ENCODE assay signal across 8 mouse cellular contexts in the genomic region with DNA sequence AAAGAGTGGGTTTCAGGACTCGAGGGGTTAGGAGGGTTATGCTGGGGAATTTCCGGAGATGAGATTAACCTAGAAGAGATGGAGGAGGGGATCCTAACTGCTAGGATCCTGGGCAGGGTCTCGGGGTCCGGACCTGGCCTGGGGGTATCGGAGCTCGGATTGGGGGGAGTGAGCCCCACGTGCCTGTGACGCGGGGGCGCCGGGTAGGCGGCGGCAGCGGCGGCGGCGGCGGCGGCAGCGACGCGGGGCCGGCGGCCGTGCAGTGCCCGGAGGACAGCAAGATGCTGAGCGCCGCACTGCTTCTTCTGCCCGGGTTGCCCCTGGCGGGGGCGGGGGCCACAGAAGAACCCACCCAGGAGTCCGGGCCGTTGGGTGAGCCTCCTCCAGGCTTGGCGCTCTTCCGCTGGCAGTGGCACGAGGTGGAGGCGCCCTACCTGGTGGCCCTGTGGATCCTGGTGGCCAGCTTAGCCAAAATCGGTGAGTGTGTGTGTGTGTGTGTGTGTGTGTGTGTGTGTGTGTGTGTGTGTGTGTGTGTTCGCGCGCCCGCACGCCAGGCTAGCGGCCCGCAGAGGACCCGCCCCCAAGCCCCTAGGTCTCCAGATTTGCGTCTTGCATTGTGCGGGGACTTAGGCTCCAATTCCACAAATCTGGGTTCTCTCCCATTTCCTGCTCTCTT. TPM values are rescaled to one million over a fixed set of nuclear protein-coding genes. Genes with fewer than 3 reads are reported as not detected.
DNase-seq lines count a peak whose midpoint lies in the region; ATAC-seq and TF ChIP-seq lines count a peak whose summit lies in the region.

No protein-coding gene starts in this region.

- no peaks in the 10 kb centered on the region for H3K36me3 ChIP-seq in heart, embryonic 13.5 days
- H3K36me3 ChIP-seq in E14TG2a.4 (ENCODE audit: insufficient read depth, low read length): no peaks in the 10 kb centered on the region
- no peaks in the 10 kb centered on the region for H3K36me3 ChIP-seq in heart, postnatal 0 days (replicated peaks; ENCODE audit: control insufficient read depth, insufficient read depth, low read length)
- no peaks in the 10 kb centered on the region for H3K36me3 ChIP-seq in liver, embryonic 16.5 days (ENCODE audit: control insufficient read depth, insufficient read depth)
- H3K36me3 ChIP-seq in stomach, embryonic 15.5 days: no peaks in the 10 kb centered on the region

- peaks cover 23% of the 10 kb centered on the region for H3K27me3 ChIP-seq in heart, embryonic 13.5 days (replicated peaks)
- peaks cover 44% of the 10 kb centered on the region for H3K27me3 ChIP-seq in E14TG2a.4 (ENCODE audit: insufficient read depth, low read length)
- no peaks in the 10 kb centered on the region for H3K27me3 ChIP-seq in heart, postnatal 0 days (ENCODE audit: control insufficient read depth, insufficient read depth, low read length)
- peaks cover 56% of the 10 kb centered on the region for H3K27me3 ChIP-seq in liver, embryonic 16.5 days (ENCODE audit: control insufficient read depth, insufficient read depth, low read depth, low read length)
- 0 out of 2 replicates have a peak, but pooled peaks cover 5% of the 10 kb centered on the region for H3K27me3 ChIP-seq in stomach, embryonic 15.5 days (replicated peaks)

- peak overlapping the region; percentile 85 for H3K9ac ChIP-seq in heart, embryonic 13.5 days
- peak overlapping the region; percentile 47 for H3K9ac ChIP-seq in heart, postnatal 0 days (replicated peaks; ENCODE audit: low read depth, low read length)
- 0 out of 2 replicates have a peak overlapping the region, but pooled peaks have one; percentile 17 for H3K9ac ChIP-seq in liver, embryonic 16.5 days (ENCODE audit: low read depth, low read length)
- peak overlapping the region; percentile 51; the same call in 1 of the 2 replicates for H3K9ac ChIP-seq in stomach, embryonic 15.5 days

- H3K4me2 ChIP-seq in heart, embryonic 13.5 days: peak overlapping the region; percentile 99
- H3K4me2 ChIP-seq in heart, postnatal 0 days (ENCODE audit: low read depth, low read length): peak overlapping the region; percentile 95
- peak overlapping the region; percentile 97 for H3K4me2 ChIP-seq in liver, embryonic 16.5 days (ENCODE audit: low read depth, low read length)
- peak overlapping the region; percentile 96 for H3K4me2 ChIP-seq in stomach, embryonic 15.5 days

- DNase-seq in heart, adult 18-20 months: no peak
- peak; percentile 78 for DNase-seq in cerebellum, adult 9-10 months
- no peak for DNase-seq in heart, postnatal 0 days (ENCODE audit: low spot score)
- DNase-seq in layer of hippocampus, adult 9-11 months: no peak

- TF ChIP-seq EP300 in heart, postnatal 0 days (IDR thresholded peaks at IDR 0.05; ENCODE audit: low read depth): no peak

- H3K27ac ChIP-seq in heart, embryonic 13.5 days (replicated peaks): peak overlapping the region; percentile 16; the same call in 1 of the 2 replicates
- no peak overlapping the region for H3K27ac ChIP-seq in heart, postnatal 0 days (ENCODE audit: low read depth)
- H3K27ac ChIP-seq in liver, embryonic 16.5 days (ENCODE audit: low read length): no peak overlapping the region
- peak overlapping the region; percentile 52; the same call in 1 of the 2 replicates for H3K27ac ChIP-seq in stomach, embryonic 15.5 days

- 4% methylated on average over 31 of the region's 48 CpGs for whole genome bisulfite sequencing in heart, embryonic 13.5 days
- WGBS in heart, postnatal 0 days: 1% methylated on average over 35 of the region's 48 CpGs
- 1% methylated on average over 31 of the region's 48 CpGs for WGBS in liver, embryonic 16.5 days (ENCODE audit: insufficient replicate concordance)
- WGBS in stomach, embryonic 15.5 days: under 1% methylated on average over 43 of the region's 48 CpGs

- no peaks in the 10 kb centered on the region for H3K9me3 ChIP-seq in heart, embryonic 13.5 days
- no peaks in the 10 kb centered on the region for H3K9me3 ChIP-seq in E14TG2a.4 (ENCODE audit: low read length)
- H3K9me3 ChIP-seq in heart, postnatal 0 days (replicated peaks; ENCODE audit: control insufficient read depth, low read length): no peaks in the 10 kb centered on the region
- no peaks in the 10 kb centered on the region for H3K9me3 ChIP-seq in liver, embryonic 16.5 days (replicated peaks; ENCODE audit: control insufficient read depth, low read length)
- no peaks in the 10 kb centered on the region for H3K9me3 ChIP-seq in stomach, embryonic 15.5 days

- H3K4me3 ChIP-seq in heart, embryonic 13.5 days: peak overlapping the region; percentile 81
- peak overlapping the region; percentile 90 for H3K4me3 ChIP-seq in E14TG2a.4 (replicated peaks; ENCODE audit: low read length)
- H3K4me3 ChIP-seq in heart, postnatal 0 days (ENCODE audit: low read depth, low read length): peak overlapping the region; percentile 79
- peak overlapping the region; percentile 70 for H3K4me3 ChIP-seq in liver, embryonic 16.5 days (ENCODE audit: low read depth, low read length)
- peak overlapping the region; percentile 77 for H3K4me3 ChIP-seq in stomach, embryonic 15.5 days (replicated peaks)

- ATAC-seq in heart, embryonic 13.5 days (ENCODE audit: extremely low read depth, insufficient number of reproducible peaks, low FRiP score, low TSS enrichment): no peak
- no peak for ATAC-seq in heart, postnatal 0 days (ENCODE audit: insufficient read depth, low read depth)
- ATAC-seq in liver, embryonic 16.5 days (ENCODE audit: low read depth): no peak
- ATAC-seq in stomach, embryonic 15.5 days (ENCODE audit: insufficient read depth, low FRiP score, low read depth): no peak

- no peak for TF ChIP-seq CTCF in E14TG2a.4 (conservative IDR thresholded peaks at IDR 0.05; ENCODE audit: low read length)
- TF ChIP-seq CTCF in heart, postnatal 0 days (IDR thresholded peaks at IDR 0.05; ENCODE audit: low read depth): no peak

- H3K4me1 ChIP-seq in heart, embryonic 13.5 days: peaks cover 55% of the 10 kb centered on the region
- peaks cover 57% of the 10 kb centered on the region for H3K4me1 ChIP-seq in E14TG2a.4 (replicated peaks; ENCODE audit: low read depth, low read length)
- peaks cover 34% of the 10 kb centered on the region for H3K4me1 ChIP-seq in heart, postnatal 0 days (ENCODE audit: control insufficient read depth, insufficient read depth)
- peaks cover 27% of the 10 kb centered on the region for H3K4me1 ChIP-seq in liver, embryonic 16.5 days (ENCODE audit: control insufficient read depth, low read depth, low read length)
- H3K4me1 ChIP-seq in stomach, embryonic 15.5 days: peaks cover 31% of the 10 kb centered on the region

RNA-seq across cellular contexts. Expression of a gene that starts 0.6 kb away (rescaled TPM):
- 1.3 and 1.4 TPM in 2 replicates for polyA plus RNA-seq in heart, embryonic 13.5 days (2015; fragmentation: Nextera tagmentation; extraction: Ambion mirVana)
- total RNA-seq in heart, adult 18-20 months (2021): under 1 TPM; 0.37 to 0.39 TPM
- 1.2 and 3.9 TPM in 2 replicates for total RNA-seq in heart, postnatal 0 days (2014; rRNA removed; ENCODE audit: low replicate concordance)
- polyA plus RNA-seq in heart, postnatal 0 days (2015; fragmentation: Nextera tagmentation; extraction: Ambion mirVana): 0.27 and 0.41 TPM in 2 replicates
- 0.13 TPM in 2 replicates for polyA plus RNA-seq in liver, embryonic 16.5 days (2015; fragmentation: Nextera tagmentation; extraction: Ambion mirVana)
- polyA plus RNA-seq in stomach, embryonic 15.5 days (2015; fragmentation: Nextera tagmentation; extraction: Ambion mirVana): 1.9 and 2.0 TPM in 2 replicates

RNA-seq across cellular contexts. Expression of a gene that starts 1.5 kb away (rescaled TPM):
- 1.9 and 2.0 TPM in 2 replicates for polyA plus RNA-seq in heart, embryonic 13.5 days (2015; fragmentation: Nextera tagmentation; extraction: Ambion mirVana)
- total RNA-seq in heart, adult 18-20 months (2021): 1 to 10 TPM; 4.5 to 5.2 TPM
- total RNA-seq in heart, postnatal 0 days (2014; rRNA removed; ENCODE audit: low replicate concordance): 6.4 and 6.9 TPM in 2 replicates
- polyA plus RNA-seq in heart, postnatal 0 days (2015; fragmentation: Nextera tagmentation; extraction: Ambion mirVana): 0.70 and 0.72 TPM in 2 replicates
- 0.46 and 0.60 TPM in 2 replicates for polyA plus RNA-seq in liver, embryonic 16.5 days (2015; fragmentation: Nextera tagmentation; extraction: Ambion mirVana)
- 2.5 and 3.0 TPM in 2 replicates for polyA plus RNA-seq in stomach, embryonic 15.5 days (2015; fragmentation: Nextera tagmentation; extraction: Ambion mirVana)

RNA-seq across cellular contexts. Expression of a gene that starts 23.1 kb away (rescaled TPM):
- polyA plus RNA-seq in heart, embryonic 13.5 days (2015; fragmentation: Nextera tagmentation; extraction: Ambion mirVana): 75.9 and 92.9 TPM in 2 replicates
- total RNA-seq in heart, adult 18-20 months (2021): 10 to 100 TPM; 24.3 to 26.6 TPM
- 69.3 and 81.0 TPM in 2 replicates for total RNA-seq in heart, postnatal 0 days (2014; rRNA removed; ENCODE audit: low replicate concordance)
- polyA plus RNA-seq in heart, postnatal 0 days (2015; fragmentation: Nextera tagmentation; extraction: Ambion mirVana): 66.2 and 68.9 TPM in 2 replicates
- polyA plus RNA-seq in liver, embryonic 16.5 days (2015; fragmentation: Nextera tagmentation; extraction: Ambion mirVana): 81.4 and 82.0 TPM in 2 replicates
- 131 and 132 TPM in 2 replicates for polyA plus RNA-seq in stomach, embryonic 15.5 days (2015; fragmentation: Nextera tagmentation; extraction: Ambion mirVana)

RNA-seq across cellular contexts. Expression of a gene that starts 23.2 kb away (rescaled TPM):
- 0.96 and 1.2 TPM in 2 replicates for polyA plus RNA-seq in heart, embryonic 13.5 days (2015; fragmentation: Nextera tagmentation; extraction: Ambion mirVana)
- total RNA-seq in heart, adult 18-20 months (2021): under 1 TPM; 0.59 to 0.60 TPM
- total RNA-seq in heart, postnatal 0 days (2014; rRNA removed; ENCODE audit: low replicate concordance): 4.0 and 5.8 TPM in 2 replicates
- polyA plus RNA-seq in heart, postnatal 0 days (2015; fragmentation: Nextera tagmentation; extraction: Ambion mirVana): 1.1 and 1.5 TPM in 2 replicates
- polyA plus RNA-seq in liver, embryonic 16.5 days (2015; fragmentation: Nextera tagmentation; extraction: Ambion mirVana): 11.1 and 12.5 TPM in 2 replicates
- 2.3 and 2.5 TPM in 2 replicates for polyA plus RNA-seq in stomach, embryonic 15.5 days (2015; fragmentation: Nextera tagmentation; extraction: Ambion mirVana)

RNA-seq across cellular contexts. Expression of a gene that starts 23.8 kb away (rescaled TPM):
- polyA plus RNA-seq in heart, embryonic 13.5 days (2015; fragmentation: Nextera tagmentation; extraction: Ambion mirVana): 0.23 and 0.42 TPM in 2 replicates
- not detected for total RNA-seq in heart, adult 18-20 months (2021)
- not detected in 2 replicates for total RNA-seq in heart, postnatal 0 days (2014; rRNA removed; ENCODE audit: low replicate concordance)
- polyA plus RNA-seq in heart, postnatal 0 days (2015; fragmentation: Nextera tagmentation; extraction: Ambion mirVana): 0.03 and 0.08 TPM in 2 replicates
- polyA plus RNA-seq in liver, embryonic 16.5 days (2015; fragmentation: Nextera tagmentation; extraction: Ambion mirVana): not detected in 2 replicates
- polyA plus RNA-seq in stomach, embryonic 15.5 days (2015; fragmentation: Nextera tagmentation; extraction: Ambion mirVana): 0.21 and 0.30 TPM in 2 replicates

Comparison
In these comparisons a context has a peak if more than half of its experiments do, and no peak if none do; other contexts are left out.
1. H3K27ac ChIP-seq: peak in heart, embryonic 13.5 days (single experiment) and stomach, embryonic 15.5 days (single experiment); none in heart, postnatal 0 days (single experiment) and liver, embryonic 16.5 days (single experiment).
2. H3K9ac ChIP-seq: peak in every context shown above with its lines; median percentile 85 in heart, embryonic 13.5 days; 51 in stomach, embryonic 15.5 days; 47 in heart, postnatal 0 days; 17 in liver, embryonic 16.5 days.
3. Peak in every context shown above with its lines, with median percentiles within 50 percentile points of each other: H3K4me2 ChIP-seq and H3K4me3 ChIP-seq.